Mouse (Mus musculus) stomach, postnatal 0 days (tissue): ENCODE measurements around the gene Zfp462.

Experiments
- CTCF ChIP-seq: IDR thresholded peaks from 2 replicates; pipeline ENCODE4 v1.5.1; 2016; ENCODE audit warnings: antibody characterized with exemption, low read depth, mild to moderate bottlenecking, moderate library complexity
- EP300 ChIP-seq: optimal IDR thresholded peaks from 2 replicates; pipeline ENCODE3; 2016; ENCODE audit warnings: antibody characterized with exemption

DNA sequence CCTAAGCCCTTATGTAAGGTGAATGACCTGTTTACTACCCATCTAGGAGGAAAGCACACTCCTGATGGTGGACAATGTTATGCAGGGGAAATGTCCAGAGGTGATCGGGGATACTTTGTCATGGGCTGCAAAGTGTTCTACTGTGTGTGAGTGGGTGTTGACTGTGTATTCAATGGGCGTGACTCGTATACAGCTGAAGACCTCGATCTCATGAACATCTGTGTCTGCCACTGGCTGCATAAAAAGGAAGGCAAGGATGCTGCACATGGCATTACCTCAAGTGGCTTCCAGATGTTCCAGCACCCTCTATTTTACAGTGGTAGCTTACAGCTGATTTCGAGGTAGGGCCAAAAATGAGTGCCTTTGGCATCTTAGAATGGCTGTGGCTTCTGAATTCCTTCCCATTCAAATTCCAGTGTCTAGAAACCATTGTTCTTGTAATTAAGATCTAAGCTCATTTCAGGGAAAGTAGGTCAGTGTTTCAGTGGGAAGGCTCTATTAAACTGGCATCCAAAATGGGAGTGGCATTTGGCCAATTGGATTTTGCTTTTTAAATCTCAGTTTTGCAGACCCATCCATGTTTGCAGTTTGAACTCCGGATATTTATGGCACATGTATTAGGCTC is 96.4 kb downstream of the Zfp462 start:
- TF ChIP-seq EP300 (no peak), CTCF (no peak)
